Mouse (Mus musculus) embryo, embryonic 11.5 days (tissue): ENCODE data around the gene Tinf2.

Experiments used
- DNase-seq: peaks from one replicate; pipeline ENCODE4 v3.0.0-alpha.2; 2012; ENCODE audit warnings: low read depth, low spot score

Tinf2 gene

GRCm38 (mm10) chr14:55681160-55682117, at the start of gene Tinf2:
TSS of gene Tinf2 (minus strand) at chr14:55681820.
- DNase-seq, result peak; percentile 96

GRCm38 (mm10) chr14:55730531-55731032, 49.0 kb upstream of the Tinf2 start:
- DNase-seq, result no peak

GRCm38 (mm10) chr14:55730116-55730515, 48.5 kb upstream of the Tinf2 start:
- no peak for DNase-seq

- no peak for DNase-seq
Observed at GRCm38 (mm10) chr14:55727889-55728685, 46.5 kb upstream of the Tinf2 start.

GRCm38 (mm10) chr14:55726261-55726660, 44.6 kb upstream of the Tinf2 start:
- DNase-seq, result no peak

- no peak for DNase-seq
Observed at GRCm38 (mm10) chr14:55724411-55724871, 42.8 kb upstream of the Tinf2 start.

GRCm38 (mm10) chr14:55723433-55723832, 41.8 kb upstream of the Tinf2 start:
- no peak for DNase-seq

GRCm38 (mm10) chr14:55722438-55722945, 40.9 kb upstream of the Tinf2 start:
- no peak for DNase-seq

GRCm38 (mm10) chr14:55721700-55722437, 40.2 kb upstream of the Tinf2 start, which contains the start of gene Rabggta:
TSS of gene Rabggta (minus strand) at chr14:55722263.
- peak; percentile 87 for DNase-seq

GRCm38 (mm10) chr14:55721076-55721475, 39.5 kb upstream of the Tinf2 start:
- DNase-seq, result no peak

- DNase-seq, result no peak
Observed at GRCm38 (mm10) chr14:55720666-55721065, 39.0 kb upstream of the Tinf2 start.

GRCm38 (mm10) chr14:55719737-55720136, 38.1 kb upstream of the Tinf2 start:
- no peak for DNase-seq

GRCm38 (mm10) chr14:55716884-55717283, 35.3 kb upstream of the Tinf2 start:
- DNase-seq, result no peak

GRCm38 (mm10) chr14:55716271-55716670, 34.7 kb upstream of the Tinf2 start:
- DNase-seq, result no peak

GRCm38 (mm10) chr14:55714893-55715292, 33.3 kb upstream of the Tinf2 start:
- DNase-seq, result no peak

GRCm38 (mm10) chr14:55713729-55714122, 32.1 kb upstream of the Tinf2 start, which contains the start of gene Tgm1:
TSS of gene Tgm1 (minus strand) at chr14:55713926.
- DNase-seq, result no peak

GRCm38 (mm10) chr14:55713007-55713728, 31.5 kb upstream of the Tinf2 start:
- DNase-seq, result no peak

GRCm38 (mm10) chr14:55711786-55712185, 30.2 kb upstream of the Tinf2 start:
- DNase-seq, result no peak

GRCm38 (mm10) chr14:55709509-55709908, 27.9 kb upstream of the Tinf2 start:
- no peak for DNase-seq

- DNase-seq, result no peak
Observed at GRCm38 (mm10) chr14:55707397-55707796, 25.8 kb upstream of the Tinf2 start.
